Mouse (Mus musculus): ENCODE results near the gene Pvalb.
A peak's percentile ranks its signal among the peaks of the same experiment; 100 is the strongest.

Gene Pvalb

DNA sequence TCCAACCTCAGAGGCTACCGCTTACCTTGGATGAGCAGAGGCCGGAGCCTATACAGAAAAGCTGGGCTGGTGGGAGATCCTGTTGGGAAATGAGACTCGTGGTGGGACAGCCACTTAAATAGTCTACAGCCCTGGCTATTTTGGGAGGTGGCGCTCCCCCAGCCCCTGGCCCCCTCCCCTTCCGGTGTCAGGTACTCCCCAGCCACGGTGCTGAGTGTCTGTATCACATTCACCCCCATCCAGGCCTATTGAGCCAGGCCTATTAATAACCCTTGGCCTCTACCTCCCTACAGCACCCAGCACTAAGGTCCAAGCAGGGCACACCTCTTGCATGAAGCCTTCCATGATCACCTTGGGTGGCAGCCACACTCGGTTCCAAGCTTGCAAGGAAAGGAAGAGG, at the start of gene Pvalb:
Gene Pvalb, minus strand, starts transcription at position 89 of the 400 bp plus-strand sequence.
- no peak for DNase-seq (ENCODE audit: low spot score)

- no peak for DNase-seq (ENCODE audit: low spot score)
Observed at GRCm38 (mm10) chr15:78254751-78255150, 48.6 kb upstream of the Pvalb start.

DNA sequence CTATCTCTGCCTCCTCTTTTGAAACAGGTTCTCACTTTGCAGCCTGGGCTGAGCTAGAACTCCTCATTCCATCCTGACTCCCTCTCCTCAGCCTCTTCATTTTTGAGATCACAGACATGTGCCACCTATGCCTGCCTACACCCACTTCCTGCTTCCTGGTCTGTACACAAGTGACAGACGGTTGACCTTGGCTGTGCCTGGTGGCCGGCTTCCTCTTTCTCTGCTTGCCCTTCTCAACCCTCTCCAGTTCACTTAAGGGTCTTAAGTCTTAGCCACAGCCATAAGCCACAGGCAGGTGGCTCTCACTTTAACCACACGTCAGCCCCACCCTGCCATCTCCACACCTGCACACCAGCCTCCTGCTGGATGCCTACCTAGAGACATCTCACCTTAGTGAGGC, 42.2 kb upstream of the Pvalb start:
- no peak for DNase-seq (ENCODE audit: low spot score)

GRCm38 (mm10) chr15:78247659-78248058, 41.5 kb upstream of the Pvalb start:
- no peak for DNase-seq (ENCODE audit: low spot score)

GRCm38 (mm10) chr15:78246143-78247116, 40.2 kb upstream of the Pvalb start:
- DNase-seq (ENCODE audit: low spot score), result no peak

- peak; percentile 50 for DNase-seq (ENCODE audit: low spot score)
Observed at GRCm38 (mm10) chr15:78244695-78245492, 38.7 kb upstream of the Pvalb start, which contains the start of gene Ncf4. TSS of gene Ncf4 (plus strand) at chr15:78244801.

- no peak for DNase-seq (ENCODE audit: low spot score)
Observed at GRCm38 (mm10) chr15:78243774-78244173, 37.6 kb upstream of the Pvalb start.

- no peak for DNase-seq (ENCODE audit: low spot score)
Observed at GRCm38 (mm10) chr15:78243061-78243460, 36.9 kb upstream of the Pvalb start.

- no peak for DNase-seq (ENCODE audit: low spot score)
Observed at GRCm38 (mm10) chr15:78241335-78241734, 35.1 kb upstream of the Pvalb start.

DNA sequence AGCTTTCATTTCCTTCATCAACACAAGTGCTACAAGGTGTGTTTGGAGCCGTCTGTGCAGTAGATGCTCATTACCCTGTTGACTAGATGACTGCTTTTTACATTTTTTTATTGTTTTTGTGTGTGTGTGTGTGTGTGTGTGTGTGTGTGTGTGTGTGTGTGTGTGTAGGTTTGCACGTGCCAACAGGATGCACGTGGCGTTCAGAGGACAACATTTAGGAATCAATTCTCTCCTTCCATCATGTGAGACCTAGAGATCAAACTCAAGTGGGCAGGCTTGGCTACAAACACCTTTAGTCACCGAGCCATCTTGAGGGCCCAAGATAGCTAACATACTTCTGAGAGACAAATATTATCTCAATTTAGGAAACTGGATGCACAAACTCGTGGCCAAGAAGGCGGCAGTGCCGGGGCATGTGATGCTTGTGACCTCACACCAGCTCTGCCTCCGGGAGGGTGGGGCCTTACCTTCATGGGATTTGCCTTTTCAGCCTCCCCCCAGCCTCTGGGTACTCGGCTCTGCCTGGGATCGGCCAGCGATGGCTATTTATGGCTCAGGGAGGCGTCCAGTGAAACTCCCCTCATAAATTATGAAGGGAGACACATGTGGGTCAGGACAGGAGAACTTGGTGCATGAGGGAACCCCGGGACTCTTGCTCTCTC, 33.9 kb upstream of the Pvalb start:
- no peak for DNase-seq (ENCODE audit: low spot score)

GRCm38 (mm10) chr15:78239453-78239852, 33.3 kb upstream of the Pvalb start:
- peak; percentile 29 for DNase-seq (ENCODE audit: low spot score)

GRCm38 (mm10) chr15:78234823-78235509, 28.8 kb upstream of the Pvalb start:
- DNase-seq (ENCODE audit: low spot score), result no peak

GRCm38 (mm10) chr15:78231346-78232331, 25.4 kb upstream of the Pvalb start:
- no peak for DNase-seq (ENCODE audit: low spot score)

DNA sequence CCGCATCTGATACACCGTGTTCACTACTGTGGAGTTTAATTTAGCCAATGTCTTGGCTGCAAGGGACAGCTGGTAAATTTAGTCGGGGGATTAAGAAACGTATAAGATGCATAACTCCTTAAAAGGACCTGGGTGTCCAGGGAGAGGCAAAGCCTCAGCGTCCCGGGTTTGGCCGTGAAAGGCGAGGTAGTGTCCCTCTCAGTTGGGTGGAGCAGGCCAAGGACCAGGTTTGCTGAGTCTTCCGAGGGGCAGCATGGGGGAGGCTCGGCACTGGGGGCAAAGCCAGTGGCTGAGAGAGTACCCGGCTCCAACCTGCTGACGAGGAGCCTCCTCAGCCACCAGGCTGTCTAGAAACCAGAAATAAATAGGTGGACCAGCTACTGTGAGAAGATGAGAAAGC, 21.6 kb upstream of the Pvalb start:
- DNase-seq (ENCODE audit: low spot score), result no peak

- no peak for DNase-seq (ENCODE audit: low spot score)
Observed at GRCm38 (mm10) chr15:78215269-78215668, 9.1 kb upstream of the Pvalb start.

- DNase-seq (ENCODE audit: low spot score), result no peak
Observed at GRCm38 (mm10) chr15:78211367-78211766, 5.2 kb upstream of the Pvalb start.

DNA sequence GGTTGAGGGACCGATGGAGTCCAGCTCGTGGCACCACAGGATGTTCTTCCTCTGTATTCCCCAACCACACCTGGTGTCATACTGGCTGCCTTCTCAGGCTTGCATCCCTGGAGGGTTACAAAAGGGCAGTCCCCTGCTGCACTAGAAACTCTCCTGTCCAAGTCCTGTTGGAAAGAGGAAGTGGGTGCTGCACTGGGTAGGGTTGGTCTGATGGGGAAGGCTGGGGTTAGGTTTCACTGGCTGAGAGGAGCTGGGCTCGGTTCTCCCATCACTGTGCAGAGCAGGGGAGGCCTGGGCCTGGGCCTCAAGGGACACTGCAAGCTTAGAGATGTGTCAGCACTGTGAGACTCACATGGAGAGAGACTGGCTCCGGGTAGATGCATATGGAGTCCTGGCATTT, 4.0 kb upstream of the Pvalb start:
- DNase-seq (ENCODE audit: low spot score), result no peak

- DNase-seq (ENCODE audit: low spot score), result no peak
Observed at GRCm38 (mm10) chr15:78205192-78205591, 1.0 kb downstream of the Pvalb start.

DNA sequence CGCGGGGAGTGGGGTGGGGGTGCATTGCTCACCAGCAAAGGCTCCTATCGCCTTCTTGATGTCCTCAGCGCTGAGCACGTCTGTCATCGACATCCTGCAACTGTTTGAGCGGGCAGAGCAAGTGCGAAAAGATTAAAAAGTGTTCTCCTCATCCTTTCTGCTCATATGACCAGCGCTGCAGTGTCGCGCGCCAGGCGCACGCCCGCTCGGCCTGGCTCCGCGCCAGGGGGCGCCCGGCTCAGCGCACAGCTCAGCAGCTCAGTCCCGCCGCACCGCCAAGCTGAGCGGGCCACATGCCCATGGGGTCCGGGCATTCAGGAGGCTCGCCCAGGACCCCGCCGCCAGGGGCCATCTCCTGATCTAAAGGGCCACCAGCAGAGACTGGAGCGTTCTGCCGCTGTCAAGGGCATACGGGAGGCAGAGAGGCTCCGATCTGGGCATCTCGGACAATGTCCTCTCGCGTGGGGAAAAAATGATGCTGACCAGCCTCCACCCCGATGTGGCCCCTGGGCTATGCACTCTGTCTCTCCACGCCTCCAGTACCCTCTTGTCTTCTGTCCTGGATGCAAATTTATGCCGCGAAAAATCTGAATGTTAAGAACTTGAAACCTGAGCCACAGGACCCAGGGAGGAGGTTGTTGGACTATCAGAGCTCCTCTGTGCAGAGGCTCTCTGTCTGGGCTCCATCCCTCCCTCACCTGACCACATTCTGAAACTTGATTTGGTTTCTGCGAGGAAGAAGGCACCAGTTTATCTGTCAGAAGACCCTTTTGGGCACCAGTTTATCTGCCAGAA, 1.9 kb downstream of the Pvalb start:
- DNase-seq (ENCODE audit: low spot score), result no peak

Measured in spleen, adult 12 weeks (tissue).